Comparison of ENCODE assay signal across 15 mouse cellular contexts in genomic region chr4:140179576-140179975, GRCm38 (mm10).
DNase-seq lines count a peak whose midpoint lies in the region; ATAC-seq and TF ChIP-seq lines count a peak whose summit lies in the region.
"Had no signal": no experiment of that assay in that cellular context is flagged by ENCODE, and none has a peak within 500 bp of the region (broad histone marks: within the 10 kb centered on the region; RNA-seq: fewer than 3 reads in every experiment).

No protein-coding gene starts in this region.

- no peak overlapping the region for H3K9ac ChIP-seq in hindbrain, postnatal 0 days (replicated peaks; ENCODE audit: low read length)
- H3K9ac ChIP-seq: embryonic facial prominence, embryonic 12.5 days; forebrain, embryonic 12.5 days; stomach, embryonic 15.5 days had no signal

- ATAC-seq in hindbrain, postnatal 0 days = no peak

- no peak overlapping the region for H3K4me3 ChIP-seq in hindbrain, postnatal 0 days (ENCODE audit: low read length)
- no peak overlapping the region for H3K4me3 ChIP-seq in hindbrain, embryonic 10.5 days
- H3K4me3 ChIP-seq in E14TG2a.4 (replicated peaks; ENCODE audit: low read length) = no peak overlapping the region
- H3K4me3 ChIP-seq: embryonic facial prominence, embryonic 12.5 days; forebrain, embryonic 12.5 days; neural tube, embryonic 13.5 days; stomach, embryonic 15.5 days had no signal

- H3K27ac ChIP-seq in hindbrain, postnatal 0 days = no peak overlapping the region
- no peak overlapping the region for H3K27ac ChIP-seq in hindbrain, embryonic 10.5 days
- H3K27ac ChIP-seq: embryonic facial prominence, embryonic 12.5 days; forebrain, embryonic 12.5 days; neural tube, embryonic 13.5 days; stomach, embryonic 15.5 days had no signal

- H3K4me1 ChIP-seq in hindbrain, postnatal 0 days (ENCODE audit: insufficient read depth, low read length) = no peaks in the 10 kb centered on the region; the same call in 1 of the 2 replicates
- peaks cover 10% of the 10 kb centered on the region for H3K4me1 ChIP-seq in hindbrain, embryonic 10.5 days (replicated peaks)
- H3K4me1 ChIP-seq in E14TG2a.4 (replicated peaks; ENCODE audit: low read depth, low read length) = peaks cover 55% of the 10 kb centered on the region
- H3K4me1 ChIP-seq: embryonic facial prominence, embryonic 12.5 days; stomach, embryonic 15.5 days had no signal

- no peak overlapping the region for H3K4me2 ChIP-seq in hindbrain, postnatal 0 days (ENCODE audit: low read depth, low read length)
- H3K4me2 ChIP-seq: embryonic facial prominence, embryonic 12.5 days; forebrain, embryonic 12.5 days; neural tube, embryonic 13.5 days; stomach, embryonic 15.5 days had no signal

- TF ChIP-seq CTCF in hindbrain, postnatal 0 days (IDR thresholded peaks at IDR 0.05; ENCODE audit: low read depth) = peak; percentile 60
- 0 out of 2 replicates have a peak, but pooled peaks have one; percentile 3 for TF ChIP-seq CTCF in E14TG2a.4 (conservative IDR thresholded peaks at IDR 0.05; ENCODE audit: low read length)

- no peaks in the 10 kb centered on the region for H3K36me3 ChIP-seq in hindbrain, postnatal 0 days (ENCODE audit: insufficient read depth, low read length)
- H3K36me3 ChIP-seq in hindbrain, embryonic 10.5 days = no peaks in the 10 kb centered on the region
- H3K36me3 ChIP-seq in E14TG2a.4 (ENCODE audit: insufficient read depth, low read length) = peaks cover 4% of the 10 kb centered on the region; the same call in 1 of the 2 replicates
- H3K36me3 ChIP-seq: embryonic facial prominence, embryonic 12.5 days; forebrain, embryonic 12.5 days; neural tube, embryonic 13.5 days; stomach, embryonic 15.5 days had no signal

- WGBS in hindbrain, postnatal 0 days = 65% methylated on average over 6 of the region's 6 CpGs
- WGBS in hindbrain, embryonic 10.5 days = 64% methylated on average over 6 of the region's 6 CpGs

- DNase-seq in hindbrain, postnatal 0 days (ENCODE audit: low spot score) = peak; percentile 71
- DNase-seq in hindbrain, embryonic 10.5 days (ENCODE audit: low spot score) = no peak
- DNase-seq in Muller cell, postnatal 12 days (ENCODE audit: inconsistent ontology term) = peak; percentile 25
- peak; percentile 70 to 78 for DNase-seq in cerebellum, postnatal 10 days
- DNase-seq in right cerebral cortex, postnatal 36 days (ENCODE audit: low spot score in 2 of 2) = no peak
- DNase-seq in right cerebral cortex, postnatal 25 days = no peak
- DNase-seq: heart, postnatal 4 days; kidney, adult 11 months; left cerebral cortex, postnatal 4 days; right cerebral cortex, postnatal 14 days had no signal

- H3K27me3 ChIP-seq in hindbrain, postnatal 0 days (ENCODE audit: insufficient read depth, low read length) = no peaks in the 10 kb centered on the region; the same call in 1 of the 2 replicates
- H3K27me3 ChIP-seq in hindbrain, embryonic 10.5 days (ENCODE audit: insufficient read depth, poor library complexity, severe bottlenecking) = peaks cover 11% of the 10 kb centered on the region; the same call in 1 of the 2 replicates
- peaks cover 4% of the 10 kb centered on the region; the same call in 1 of the 2 replicates for H3K27me3 ChIP-seq in E14TG2a.4 (ENCODE audit: insufficient read depth, low read length)
- H3K27me3 ChIP-seq: embryonic facial prominence, embryonic 12.5 days; forebrain, embryonic 12.5 days; neural tube, embryonic 13.5 days had no signal

- H3K9me3 ChIP-seq in hindbrain, postnatal 0 days (ENCODE audit: low read length) = no peaks in the 10 kb centered on the region
- H3K9me3 ChIP-seq in hindbrain, embryonic 10.5 days = no peaks in the 10 kb centered on the region
- peaks cover 4% of the 10 kb centered on the region; the same call in 1 of the 2 replicates for H3K9me3 ChIP-seq in E14TG2a.4 (ENCODE audit: low read length)
- H3K9me3 ChIP-seq: embryonic facial prominence, embryonic 12.5 days; forebrain, embryonic 12.5 days; neural tube, embryonic 13.5 days; stomach, embryonic 15.5 days had no signal

Comparison
In these comparisons a context has a peak if more than half of its experiments do, and no peak if none do; other contexts are left out.
1. DNase-seq: peak in hindbrain, postnatal 0 days (single experiment), Muller cell, postnatal 12 days (single experiment) and cerebellum, postnatal 10 days (2 of 2); none in hindbrain, embryonic 10.5 days (single experiment), right cerebral cortex, postnatal 36 days (0 of 2) and right cerebral cortex, postnatal 25 days (single experiment).